Mouse (Mus musculus): Measurements from ENCODE around the gene Babam2.

DNA sequence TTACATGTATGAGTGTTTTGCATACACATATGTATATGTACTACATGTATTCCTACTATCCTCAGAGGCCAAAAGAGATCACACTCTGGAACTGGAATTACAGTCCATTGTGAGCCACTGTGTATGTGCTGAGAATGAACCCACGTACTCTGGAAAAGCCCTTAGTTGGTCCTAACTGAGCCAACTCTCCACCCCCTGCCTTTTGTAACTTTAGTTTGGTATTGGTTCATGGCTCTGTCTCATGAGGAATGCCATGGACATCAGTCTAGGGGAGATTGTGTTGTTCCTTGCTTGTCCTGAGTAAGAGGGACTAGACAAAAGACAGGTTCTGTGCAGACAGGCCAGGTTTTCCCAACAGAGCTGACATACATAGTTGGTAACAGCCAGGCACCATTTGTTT, 177.1 kb downstream of the Babam2 start:
- TF ChIP-seq CTCF (IDR thresholded peaks at IDR 0.05; ENCODE audit: low read depth, low read length) (no peak), POLR2A (IDR thresholded peaks at IDR 0.05; ENCODE audit: insufficient read depth, low read length) (no peak)
